Mouse (Mus musculus) heart, postnatal 0 days (tissue): ENCODE results near the gene Specc1l.

Experiments
- CTCF ChIP-seq: IDR thresholded peaks from 2 replicates; pipeline ENCODE4 v1.5.1; 2016; ENCODE audit warnings: antibody characterized with exemption, control low read depth, low read depth
- EP300 ChIP-seq: IDR thresholded peaks from 2 replicates; pipeline ENCODE4 v1.6.1; 2016; ENCODE audit warnings: antibody characterized with exemption, low read depth

GRCm38 (mm10) chr10:75276427-75277013 is 64.6 kb downstream of the Specc1l start:
- TF ChIP-seq CTCF (no peak), EP300 (no peak)
